Mouse (Mus musculus) CH12.LX (cell line): Measurements from ENCODE around the gene 5730596B20Rik. TPM values are rescaled to one million over a fixed set of nuclear protein-coding genes. Genes with fewer than 3 reads are reported as not detected.

Source experiments
- DNase-seq: peaks from one replicate; pipeline ENCODE4 v3.0.0-alpha.2; 2013; ENCODE audit errors: extremely low read depth
- H3K27ac ChIP-seq: 2 replicates; pipeline ENCODE4 v1.5.1; 2012; ENCODE audit warnings: low read depth, mild to moderate bottlenecking, control low read depth, moderate library complexity; ENCODE audit not compliant: insufficient read depth
- H3K27me3 ChIP-seq: replicated peaks from 2 replicates; pipeline ENCODE3; 2012; ENCODE audit warnings: inconsistent platforms
- H3K36me3 ChIP-seq, 2 experiments: replicated peaks in 1 of 2; 2 replicates each; pipeline versions ENCODE3 to v1.6.1; 2012; ENCODE audit warnings: inconsistent platforms in 1 of 2, low read length in 1 of 2, mild to moderate bottlenecking in 1 of 2, mixed read lengths in 1 of 2, moderate library complexity in 1 of 2; ENCODE audit not compliant: control insufficient read depth in 1 of 2, insufficient read depth in 1 of 2
- H3K4me1 ChIP-seq, 2 experiments: 2 replicates each; pipeline ENCODE4 v1.6.1; 2012; ENCODE audit warnings: inconsistent platforms in 1 of 2, moderate library complexity in 1 of 2; ENCODE audit not compliant: insufficient read depth in 2 of 2, control insufficient read depth in 1 of 2
- H3K4me2 ChIP-seq: 2 replicates; pipeline ENCODE4 v1.6.1; 2012; ENCODE audit warnings: low read depth, mild to moderate bottlenecking, control low read depth; ENCODE audit not compliant: poor library complexity, insufficient read depth, severe bottlenecking
- H3K4me3 ChIP-seq, 3 experiments: fragments of 150-350 bp in 1 of 3; sonication (generic) in 1 of 3; replicated peaks in 1 of 3; 2 replicates each; pipeline versions ENCODE3 to v1.5.1; 2011 to 2012; ENCODE audit warnings: low read depth in 2 of 3, low read length in 2 of 3, mild to moderate bottlenecking in 2 of 3, moderate library complexity in 2 of 3, control low read depth in 1 of 3, improper control_type of control experiment in 1 of 3, inconsistent platforms in 1 of 3, mixed read lengths in 1 of 3; ENCODE audit not compliant: poor library complexity in 1 of 3
- H3K79me2 ChIP-seq: replicated peaks from 2 replicates; pipeline ENCODE4 v1.6.1; 2012; ENCODE audit warnings: mild to moderate bottlenecking, moderate library complexity; ENCODE audit not compliant: control insufficient read depth, poor library complexity, insufficient read depth, severe bottlenecking; ENCODE audit errors: extremely low read depth
- H3K9ac ChIP-seq: 2 replicates; pipeline ENCODE4 v1.6.1; 2012; ENCODE audit warnings: low read depth, mild to moderate bottlenecking, control low read depth, moderate library complexity; ENCODE audit not compliant: insufficient read depth
- H3K9me3 ChIP-seq: replicated peaks from 2 replicates; pipeline ENCODE3; 2012; ENCODE audit warnings: low read length, inconsistent platforms, mixed read lengths
- CHD2 ChIP-seq: IDR thresholded peaks from 2 replicates; pipeline ENCODE4 v1.6.1; 2011; ENCODE audit warnings: low read length, improper control_type of control experiment
- E2F4 ChIP-seq: IDR thresholded peaks from 2 replicates; pipeline ENCODE4 v1.6.1; 2011; ENCODE audit warnings: low read depth, low read length, improper control_type of control experiment; ENCODE audit not compliant: insufficient replicate concordance
- ETS1 ChIP-seq: conservative IDR thresholded peaks from 2 replicates; pipeline ENCODE4 v1.6.1; 2012; ENCODE audit warnings: low read depth, mild to moderate bottlenecking, inconsistent platforms, low read length, improper control_type of control experiment, moderate library complexity
- GABPA ChIP-seq: IDR thresholded peaks from 2 replicates; pipeline ENCODE4 v1.6.1; 2012; ENCODE audit warnings: low read depth, low read length, improper control_type of control experiment, inconsistent platforms; ENCODE audit not compliant: insufficient replicate concordance
- HCFC1 ChIP-seq: IDR thresholded peaks from 2 replicates; pipeline ENCODE4 v1.6.1; 2012; ENCODE audit warnings: low read depth, mild to moderate bottlenecking, inconsistent platforms, low read length, improper control_type of control experiment
- IRF4 ChIP-seq: IDR thresholded peaks from 2 replicates; pipeline ENCODE4 v1.6.1; 2014; ENCODE audit warnings: low read depth, mild to moderate bottlenecking, inconsistent platforms, low read length, improper control_type of control experiment
- MAFK ChIP-seq: IDR thresholded peaks from 2 replicates; pipeline ENCODE4 v1.6.1; 2011; ENCODE audit warnings: low read length, improper control_type of control experiment; ENCODE audit not compliant: insufficient replicate concordance
- MAX ChIP-seq: IDR thresholded peaks from 2 replicates; pipeline ENCODE4 v1.6.1; 2011; ENCODE audit warnings: low read length, improper control_type of control experiment
- MAZ ChIP-seq: IDR thresholded peaks from 2 replicates; pipeline ENCODE4 v1.6.1; 2012; ENCODE audit warnings: low read depth, mild to moderate bottlenecking, inconsistent platforms, low read length, improper control_type of control experiment, moderate library complexity
- MEF2A ChIP-seq: IDR thresholded peaks from 2 replicates; pipeline ENCODE4 v1.6.1; 2014; ENCODE audit warnings: low read depth, mild to moderate bottlenecking, inconsistent platforms, low read length, improper control_type of control experiment, borderline replicate concordance
- MXI1 ChIP-seq: IDR thresholded peaks from 2 replicates; pipeline ENCODE4 v1.6.1; 2011; ENCODE audit warnings: mild to moderate bottlenecking, low read depth, low read length, improper control_type of control experiment
- NELFE ChIP-seq: IDR thresholded peaks from 2 replicates; pipeline ENCODE4 v1.6.1; 2011; ENCODE audit warnings: low read depth, low read length, improper control_type of control experiment
- PAX5 ChIP-seq: IDR thresholded peaks from 2 replicates; pipeline ENCODE4 v1.6.1; 2012; ENCODE audit warnings: low read length, inconsistent platforms, mixed read lengths
- POLR2A ChIP-seq: IDR thresholded peaks from 2 replicates; pipeline ENCODE4 v1.6.1; 2011; ENCODE audit warnings: low read depth, mild to moderate bottlenecking, improper control_type of control experiment, low read length
- POLR2AphosphoS2 ChIP-seq: IDR thresholded peaks from 2 replicates; pipeline ENCODE4 v1.6.1; 2011; ENCODE audit warnings: low read depth, low read length, improper control_type of control experiment
- RAD21 ChIP-seq: IDR thresholded peaks from 2 replicates; pipeline ENCODE4 v1.6.1; 2011; ENCODE audit warnings: low read depth, mild to moderate bottlenecking, low read length, improper control_type of control experiment, moderate library complexity
- SMC3 ChIP-seq: IDR thresholded peaks from 2 replicates; pipeline ENCODE4 v1.6.1; 2011; ENCODE audit warnings: low read depth, low read length, improper control_type of control experiment
- UBTF ChIP-seq: IDR thresholded peaks from 2 replicates; pipeline ENCODE4 v1.6.1; 2012; ENCODE audit warnings: low read depth, mild to moderate bottlenecking, inconsistent platforms, low read length, improper control_type of control experiment, moderate library complexity
- USF2 ChIP-seq: conservative IDR thresholded peaks from 2 replicates; pipeline ENCODE4 v1.6.1; 2011; ENCODE audit warnings: low read depth, low read length, improper control_type of control experiment
- ZKSCAN1 ChIP-seq: IDR thresholded peaks from 2 replicates; pipeline ENCODE4 v1.6.1; 2012; ENCODE audit warnings: low read depth, inconsistent platforms, low read length, improper control_type of control experiment, borderline replicate concordance
- ZNF384 ChIP-seq: IDR thresholded peaks from 2 replicates; pipeline ENCODE4 v1.6.1; 2012; ENCODE audit warnings: low read depth, low read length, improper control_type of control experiment, inconsistent platforms
- dilution Hi-C: fragments of 300-500 bp; cut with MboI; formaldehyde crosslinking; loops from 2 replicates; pipeline ENCODE4 v1.14.3; 2020; ENCODE audit warnings: low sequenced_read_pairs; ENCODE audit not compliant: extremely low pct_unique_long_range_greater_than_20kb, extremely low pct_ligation_motif_present
- in situ Hi-C: fragments of 300-500 bp; cut with MboI; formaldehyde crosslinking; loops from 3 replicates; pipeline ENCODE4 v1.14.3; 2019; ENCODE audit warnings: low sequenced_read_pairs, low pct_ligation_motif_present, low pct_unique_long_range_greater_than_20kb, mixed read lengths
- polyA plus RNA-seq: library from polyadenylated mRNA; unstranded; fragments of >175 nt; gene quantifications from 2 replicates; pipeline ENCODE4 v1.2.1, GENCODE M21; 2012; ENCODE audit warnings: low read depth; ENCODE audit not compliant: insufficient read length
- total RNA-seq, 2 experiments: library from RNA; depleted of rRNA; stranded (reverse); fragments of 300-350 nt in 1 of 2; fragments of >200 nt in 1 of 2; gene quantifications; 2 replicates each; pipeline ENCODE4 v1.2.3; 2012 to 2014

The 5730596B20Rik gene
- total and polyA plus RNA-seq, 3 experiments = 0.07 TPM; not detected in 2

GRCm38 (mm10) chr6:52182030-52182429, 4.7 kb downstream of the 5730596B20Rik start:
- Histone ChIP-seq H3K27me3 (no peaks in the 10 kb centered on the region), H3K4me3 (no peak overlapping the region), H3K79me2 (no peaks in the 10 kb centered on the region), H3K36me3 (no peaks in the 10 kb centered on the region), H3K9me3 (no peaks in the 10 kb centered on the region), H3K27ac (no peak overlapping the region), H3K9ac (no peak overlapping the region), H3K4me1 (no peaks in the 10 kb centered on the region), H3K4me2 (no peak overlapping the region)
- dilution Hi-C loops = no loop called here
- no peak for TF ChIP-seq ETS1
- no peak for TF ChIP-seq SMC3
- TF ChIP-seq RAD21 = no peak
- TF ChIP-seq MAZ = no peak
- no peak for TF ChIP-seq POLR2A
- TF ChIP-seq CHD2 = no peak
- TF ChIP-seq MAX = no peak
- TF ChIP-seq MXI1 = no peak
- TF ChIP-seq ZKSCAN1 = no peak
- TF ChIP-seq USF2 = no peak
- TF ChIP-seq ZNF384 = no peak
- no peak for TF ChIP-seq IRF4
- no peak for TF ChIP-seq UBTF
- no peak for TF ChIP-seq HCFC1
- TF ChIP-seq GABPA = no peak
- no peak for TF ChIP-seq POLR2AphosphoS2
- TF ChIP-seq E2F4 = no peak
- no peak for TF ChIP-seq NELFE
- TF ChIP-seq MAFK = no peak
- TF ChIP-seq PAX5 = no peak
- in situ Hi-C loops = no loop called here
- no peak for DNase-seq

- Histone ChIP-seq H3K9me3 (no peaks in the 10 kb centered on the region), H3K36me3 (no peaks in the 10 kb centered on the region), H3K9ac (no peak overlapping the region), H3K4me2 (no peak overlapping the region), H3K4me3 (no peak overlapping the region), H3K79me2 (no peaks in the 10 kb centered on the region), H3K27me3 (no peaks in the 10 kb centered on the region), H3K4me1 (no peaks in the 10 kb centered on the region), H3K27ac (no peak overlapping the region)
- in situ Hi-C loops (no loop called here), dilution Hi-C loops (no loop called here)
- DNase-seq = no peak
- TF ChIP-seq PAX5 = no peak
- no peak for TF ChIP-seq MEF2A
- no peak for TF ChIP-seq MXI1
Measured at GRCm38 (mm10) chr6:52182793-52183192, 5.5 kb downstream of the 5730596B20Rik start.
